Mouse (Mus musculus) heart, embryonic 10.5 days (tissue): ENCODE results near the gene Csf2rb2. TPM values are rescaled to one million over a fixed set of nuclear protein-coding genes. Genes with fewer than 3 reads are reported as not detected.
"Not testable (repeated sequence)": the region's sequence is repeated elsewhere in the genome, so short reads cannot be mapped to it uniquely, and the experiment has no call there.

ENCODE experiments used
- DNase-seq: peaks from one replicate; pipeline ENCODE4 v3.0.0-alpha.2; 2017; ENCODE audit warnings: low spot score
- H3K27ac ChIP-seq: fragments of 300-500 bp; sonication (generic); 2 replicates; pipeline ENCODE4 v1.5.1; 2016; ENCODE audit warnings: mild to moderate bottlenecking
- H3K27me3 ChIP-seq: fragments of 300-500 bp; sonication (generic); 2 replicates; pipeline ENCODE4 v1.6.1; 2016; ENCODE audit warnings: mild to moderate bottlenecking; ENCODE audit not compliant: poor library complexity, insufficient read depth, severe bottlenecking
- H3K36me3 ChIP-seq: fragments of 300-500 bp; sonication (generic); 2 replicates; pipeline ENCODE4 v1.6.1; 2016; ENCODE audit warnings: mild to moderate bottlenecking, moderate library complexity
- H3K4me1 ChIP-seq: fragments of 300-500 bp; sonication (generic); 2 replicates; pipeline ENCODE4 v1.6.1; 2016; ENCODE audit warnings: mild to moderate bottlenecking
- H3K4me3 ChIP-seq: fragments of 300-500 bp; sonication (generic); 2 replicates; pipeline ENCODE4 v1.5.1; 2016; ENCODE audit warnings: mild to moderate bottlenecking, moderate library complexity
- H3K9me3 ChIP-seq: fragments of 300-500 bp; sonication (generic); 2 replicates; pipeline ENCODE4 v1.6.1; 2016; ENCODE audit warnings: mild to moderate bottlenecking, moderate library complexity
- WGBS: fragments of 180-500 bp; shearing (Covaris S2); methylation state at CpG from one replicate; pipeline ENCODE4 v1.1.7; 2016; 5-methylcytosine and 5-hydroxymethylcytosine counted together
- polyA plus RNA-seq: library from polyadenylated mRNA; unstranded; fragments of >200 nt; fragmentation: Nextera tagmentation; extraction: Ambion mirVana; gene quantifications from 2 replicates; pipeline ENCODE4 v1.2.1, GENCODE M21; 2016

The Csf2rb2 gene
- polyA plus RNA-seq, 1 experiment from 2014 or later: 1.5 TPM

DNA sequence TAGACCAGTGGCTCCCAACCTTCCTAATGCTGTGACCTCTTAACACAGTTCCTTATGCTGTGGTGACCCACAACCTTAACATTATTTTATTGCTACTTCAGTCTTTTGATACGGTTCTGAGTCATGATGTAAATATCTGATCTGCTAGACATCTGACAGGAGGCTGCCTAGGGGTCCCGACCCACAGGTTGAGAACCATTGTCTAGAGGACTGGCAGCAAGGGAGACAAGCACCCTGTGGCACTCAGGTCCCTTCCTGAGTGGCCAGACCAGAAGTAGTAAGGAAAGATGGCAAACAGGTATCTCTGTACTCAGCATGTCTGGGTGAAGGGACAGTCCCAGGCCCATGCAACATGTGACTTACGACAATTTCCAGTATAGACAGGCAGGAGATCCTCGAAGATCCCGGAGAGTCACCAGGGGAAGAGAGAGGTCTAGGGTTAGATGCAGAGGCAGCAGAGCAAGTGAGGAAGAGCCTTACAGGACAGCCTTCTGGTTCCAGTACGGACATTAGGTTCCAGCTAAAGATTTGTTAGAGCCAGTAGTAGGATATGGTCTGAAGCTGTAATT lies 1.8 kb downstream of the Csf2rb2 start:
- no peak overlapping the region for H3K27ac ChIP-seq
- no peak for DNase-seq
- no peaks in the 10 kb centered on the region for H3K27me3 ChIP-seq
- H3K36me3 ChIP-seq: no peaks in the 10 kb centered on the region
- WGBS: 83% methylated on average over 6 of the region's 6 CpGs
- no peaks in the 10 kb centered on the region for H3K9me3 ChIP-seq
- no peaks in the 10 kb centered on the region for H3K4me1 ChIP-seq
- no peak overlapping the region for H3K4me3 ChIP-seq

DNA sequence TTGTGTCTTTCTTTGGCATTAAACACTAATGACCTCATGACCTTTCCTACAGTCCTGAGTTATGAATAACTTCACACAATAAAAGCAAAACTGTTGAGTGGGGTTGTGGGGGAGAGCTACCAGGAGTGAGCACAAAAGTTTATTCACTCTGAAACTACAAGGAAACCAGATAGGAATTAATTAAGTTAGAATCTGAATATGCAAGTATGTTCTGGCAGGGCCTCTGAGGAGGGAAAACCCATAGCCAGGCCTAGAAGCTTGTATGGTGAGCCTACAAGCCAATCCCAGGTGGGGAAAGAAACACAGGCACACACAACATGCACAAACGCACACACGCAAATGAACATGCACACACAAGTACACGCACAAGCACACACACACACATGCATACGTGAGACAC lies 2.8 kb downstream of the Csf2rb2 start:
- H3K27ac ChIP-seq: no peak overlapping the region
- no peak for DNase-seq
- H3K4me3 ChIP-seq: no peak overlapping the region
- H3K27me3 ChIP-seq: no peaks in the 10 kb centered on the region
- H3K4me1 ChIP-seq: no peaks in the 10 kb centered on the region
- WGBS: 96% methylated on average over 4 of the region's 4 CpGs
- no peaks in the 10 kb centered on the region for H3K36me3 ChIP-seq
- no peaks in the 10 kb centered on the region for H3K9me3 ChIP-seq

DNA sequence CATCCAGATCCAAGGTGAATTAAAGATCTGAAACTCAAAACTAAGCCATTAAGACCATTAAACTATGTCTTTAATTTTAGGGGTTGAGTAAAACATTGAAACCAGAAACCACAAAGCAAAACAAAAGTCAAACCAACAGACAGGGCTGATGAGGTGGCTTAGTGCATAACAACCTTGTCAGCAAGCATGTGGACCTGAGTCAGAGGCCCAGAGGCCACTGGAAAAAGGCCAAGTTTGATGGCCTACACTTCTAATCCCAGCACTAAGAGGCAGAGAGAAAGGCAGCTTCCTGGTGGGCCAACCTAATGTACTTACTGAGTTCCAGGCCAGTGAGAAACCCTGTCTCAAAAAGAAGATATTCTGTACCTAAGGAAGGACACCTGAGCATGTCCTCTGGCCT lies 4.7 kb downstream of the Csf2rb2 start:
- Histone ChIP-seq H3K4me1 (no peaks in the 10 kb centered on the region), H3K27me3 (no peaks in the 10 kb centered on the region), H3K36me3 (no peaks in the 10 kb centered on the region), H3K9me3 (no peaks in the 10 kb centered on the region), H3K27ac (no peak overlapping the region), H3K4me3 (no peak overlapping the region)
- no peak for DNase-seq

DNA sequence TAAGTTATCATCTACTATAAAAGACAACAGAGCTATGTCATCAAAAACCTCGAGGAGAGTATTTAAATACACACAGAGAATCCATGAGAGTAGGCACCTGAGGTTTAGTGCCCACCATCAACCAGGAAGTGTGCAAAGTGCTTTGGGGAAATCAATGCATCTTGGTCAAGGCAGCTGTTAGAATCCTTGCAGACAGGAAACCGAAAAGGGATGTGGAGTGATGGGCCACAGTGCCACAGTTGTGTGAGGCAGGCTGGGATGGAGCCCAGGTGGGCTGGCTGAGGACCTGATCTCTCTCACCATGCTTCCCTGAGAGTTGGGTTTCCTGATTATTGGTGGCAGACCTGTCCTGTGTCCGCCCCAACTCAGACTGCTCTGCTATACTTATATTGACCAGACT lies 5.9 kb downstream of the Csf2rb2 start:
- DNase-seq: no peak
- H3K27ac ChIP-seq: no peak overlapping the region
- no peaks in the 10 kb centered on the region for H3K27me3 ChIP-seq
- H3K36me3 ChIP-seq: no peaks in the 10 kb centered on the region
- H3K4me3 ChIP-seq: no peak overlapping the region
- H3K4me1 ChIP-seq: 0 out of 2 replicates have a peak, but pooled peaks cover 3% of the 10 kb centered on the region
- 80% methylated on average over 3 of the region's 3 CpGs for WGBS
- H3K9me3 ChIP-seq: no peaks in the 10 kb centered on the region

DNA sequence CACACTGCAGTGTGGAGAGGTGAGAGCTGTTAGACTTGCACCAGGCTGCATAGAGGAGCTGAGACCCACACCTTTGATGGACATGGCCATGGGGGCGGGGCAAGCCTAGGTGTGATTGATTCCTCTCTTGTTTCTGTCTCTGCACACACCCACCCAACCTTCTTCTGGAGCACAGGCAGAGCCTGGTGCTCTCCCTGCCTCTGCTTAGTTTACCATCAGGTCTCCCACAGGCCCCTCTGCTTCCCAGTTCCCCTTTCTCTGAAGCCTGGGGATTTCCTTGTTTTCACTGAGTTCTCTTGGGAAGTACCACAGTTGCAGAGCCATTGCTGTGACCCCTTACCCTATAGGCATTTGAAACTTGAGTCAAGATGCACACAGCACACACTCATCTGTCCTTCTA lies 7.0 kb downstream of the Csf2rb2 start:
- no peaks in the 10 kb centered on the region for H3K36me3 ChIP-seq
- H3K9me3 ChIP-seq: no peaks in the 10 kb centered on the region
- H3K4me1 ChIP-seq: peaks cover 9% of the 10 kb centered on the region; the same call in 1 of the 2 replicates
- no peak for DNase-seq
- H3K27me3 ChIP-seq: no peaks in the 10 kb centered on the region
- no peak overlapping the region for H3K4me3 ChIP-seq
- no peak overlapping the region for H3K27ac ChIP-seq
- 63% methylated on average over 1 of the region's 1 CpGs for WGBS

DNA sequence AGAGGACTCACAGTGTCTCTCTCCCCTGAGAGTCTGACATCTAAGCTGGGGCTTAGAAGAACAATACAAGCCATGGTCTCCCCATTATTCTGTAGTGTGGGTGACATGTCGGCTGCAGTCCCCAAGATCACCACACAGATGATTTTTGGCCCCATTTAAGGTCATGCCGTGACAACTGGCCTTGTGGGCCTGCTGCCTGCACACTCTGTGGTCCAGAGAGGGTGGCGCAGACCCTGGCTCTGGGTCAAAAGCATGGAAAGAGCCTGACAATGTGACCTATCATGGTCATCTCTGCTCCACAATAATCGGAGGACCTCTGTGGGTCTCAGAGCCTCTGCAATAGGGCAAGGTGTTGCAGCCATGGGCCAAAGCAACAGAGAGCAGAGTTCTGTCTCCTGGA lies 11.8 kb downstream of the Csf2rb2 start:
- no peak for DNase-seq
- Histone ChIP-seq H3K27me3 (0 out of 2 replicates have a peak, but pooled peaks cover 4% of the 10 kb centered on the region), H3K9me3 (no peaks in the 10 kb centered on the region), H3K27ac (no peak overlapping the region), H3K4me1 (peaks cover 19% of the 10 kb centered on the region), H3K4me3 (no peak overlapping the region), H3K36me3 (no peaks in the 10 kb centered on the region)
- 81% methylated on average over 4 of the region's 4 CpGs for WGBS

DNA sequence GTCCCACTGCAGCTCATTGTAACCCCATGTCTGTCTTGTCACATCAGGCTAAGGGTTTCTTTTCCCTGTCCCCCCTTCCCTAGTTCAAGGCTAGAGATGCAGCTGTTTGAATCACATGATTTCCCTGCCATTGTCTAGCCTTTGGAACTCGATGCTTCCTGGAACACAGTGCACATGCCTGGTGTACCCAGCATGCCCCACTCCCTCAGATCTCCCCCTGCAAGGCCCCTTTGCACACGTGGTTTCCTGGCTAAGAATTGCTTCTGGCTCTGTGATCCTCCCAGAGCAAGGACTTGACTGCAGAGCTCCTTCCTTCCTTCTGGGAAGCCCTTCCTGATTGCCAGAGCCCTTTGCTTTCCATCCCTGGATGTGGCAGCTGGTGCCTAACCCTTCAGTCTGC lies 12.3 kb downstream of the Csf2rb2 start:
- peak overlapping the region; percentile 39; the same call in 1 of the 2 replicates for H3K27ac ChIP-seq
- WGBS: 24% methylated on average over 2 of the region's 2 CpGs
- H3K4me1 ChIP-seq: peaks cover 24% of the 10 kb centered on the region
- not testable (repeated sequence) for H3K27me3 ChIP-seq, H3K9me3 ChIP-seq, H3K36me3 ChIP-seq, DNase-seq, H3K4me3 ChIP-seq

DNA sequence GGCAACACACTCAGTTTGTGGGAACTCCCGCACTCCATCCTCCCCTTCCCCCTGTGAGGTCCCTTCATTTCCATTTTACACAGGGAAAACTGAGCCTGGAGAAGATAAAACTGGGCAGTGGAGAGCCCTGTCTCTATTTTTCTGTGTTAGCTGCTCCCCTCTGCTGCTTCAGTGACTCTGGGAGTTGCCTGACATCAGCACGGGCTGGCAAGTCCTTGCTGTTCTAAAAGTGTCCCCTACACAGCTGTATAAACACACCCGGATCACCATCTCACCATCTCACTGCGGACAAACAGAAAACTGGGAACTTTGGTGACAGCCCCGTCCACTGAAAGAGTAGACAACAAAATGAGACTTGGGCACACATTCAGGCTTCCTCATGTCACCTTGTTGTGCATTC lies 15.7 kb downstream of the Csf2rb2 start:
- peaks cover 26% of the 10 kb centered on the region for H3K4me1 ChIP-seq
- H3K36me3 ChIP-seq, DNase-seq, H3K27ac ChIP-seq, H3K9me3 ChIP-seq, H3K27me3 ChIP-seq, H3K4me3 ChIP-seq: not testable (repeated sequence)
- 54% methylated on average over 5 of the region's 5 CpGs for WGBS

DNA sequence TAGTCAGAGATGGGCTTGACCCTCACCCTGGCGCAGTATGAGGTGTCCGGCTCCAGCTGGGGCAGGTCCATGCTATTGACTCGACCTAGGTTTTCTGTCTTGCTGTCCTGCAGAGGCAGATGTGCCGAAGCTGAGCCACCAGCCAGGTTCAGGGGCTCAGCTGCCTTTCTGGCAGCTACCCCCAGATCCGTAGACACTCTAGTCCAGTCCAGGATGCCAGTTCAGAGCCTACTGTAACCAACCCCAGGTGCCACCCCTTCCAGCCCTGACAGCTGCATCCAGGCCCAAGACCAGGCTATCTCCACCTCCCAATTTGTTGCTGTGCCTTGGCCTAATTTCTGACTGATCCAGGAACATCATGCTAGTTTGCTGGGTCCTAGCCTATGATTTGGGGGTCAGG lies 17.6 kb downstream of the Csf2rb2 start:
- no peak for DNase-seq
- WGBS: 90% methylated on average over 5 of the region's 5 CpGs

DNA sequence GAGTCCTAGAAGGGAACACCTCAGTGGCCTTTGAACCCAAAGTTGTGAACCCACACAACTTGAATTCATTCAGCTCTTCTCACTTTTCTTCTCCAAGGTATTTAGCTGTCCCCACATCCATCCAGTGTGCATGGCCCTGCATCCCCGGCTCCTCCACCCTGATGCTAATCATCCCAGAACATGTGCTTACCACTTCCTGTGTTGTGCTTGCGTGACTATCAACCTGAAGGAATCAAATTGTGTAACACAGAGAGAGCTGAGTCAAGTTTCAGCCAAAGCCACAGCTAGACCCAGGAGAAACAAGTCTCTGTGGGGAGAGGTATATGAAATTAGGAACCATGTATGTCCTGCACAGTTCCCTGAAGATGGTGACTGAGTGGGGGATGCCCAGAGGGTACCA lies 27.2 kb downstream of the Csf2rb2 start:
- no peaks in the 10 kb centered on the region for H3K36me3 ChIP-seq
- no peaks in the 10 kb centered on the region for H3K27me3 ChIP-seq
- H3K4me1 ChIP-seq: no peaks in the 10 kb centered on the region
- no peaks in the 10 kb centered on the region for H3K9me3 ChIP-seq
- no peak for DNase-seq
- no peak overlapping the region for H3K27ac ChIP-seq
- no peak overlapping the region for H3K4me3 ChIP-seq
- WGBS: 66% methylated on average over 2 of the region's 2 CpGs

More for the DNA sequence above, 17.6 kb downstream of the Csf2rb2 start:
- Histone ChIP-seq H3K27ac (no peak overlapping the region), H3K4me1 (peaks cover 13% of the 10 kb centered on the region), H3K27me3 (0 out of 2 replicates have a peak, but pooled peaks cover 4% of the 10 kb centered on the region), H3K9me3 (no peaks in the 10 kb centered on the region), H3K36me3 (no peaks in the 10 kb centered on the region), H3K4me3 (no peak overlapping the region)

DNA sequence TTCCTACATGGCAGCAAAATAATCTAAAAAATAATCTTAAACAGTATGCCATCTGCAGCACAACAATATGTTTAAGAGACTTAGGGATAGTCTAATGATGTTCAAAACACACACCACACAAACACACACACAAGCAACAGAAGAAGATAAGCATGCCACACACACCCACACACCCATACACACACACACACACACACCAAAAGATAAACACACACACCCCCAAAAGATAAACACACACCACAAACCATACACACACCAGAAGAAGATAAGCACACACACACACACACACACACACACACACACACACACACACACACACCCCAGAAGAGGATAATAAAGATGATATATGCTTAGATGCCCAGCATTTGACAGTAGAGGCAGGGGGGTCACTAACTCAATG lies 34.3 kb downstream of the Csf2rb2 start:
- Histone ChIP-seq H3K9me3 (no peaks in the 10 kb centered on the region), H3K36me3 (no peaks in the 10 kb centered on the region), H3K27me3 (no peaks in the 10 kb centered on the region), H3K4me1 (0 out of 2 replicates have a peak, but pooled peaks cover 13% of the 10 kb centered on the region), H3K4me3 (no peak overlapping the region), H3K27ac (no peak overlapping the region)
- DNase-seq: no peak

DNA sequence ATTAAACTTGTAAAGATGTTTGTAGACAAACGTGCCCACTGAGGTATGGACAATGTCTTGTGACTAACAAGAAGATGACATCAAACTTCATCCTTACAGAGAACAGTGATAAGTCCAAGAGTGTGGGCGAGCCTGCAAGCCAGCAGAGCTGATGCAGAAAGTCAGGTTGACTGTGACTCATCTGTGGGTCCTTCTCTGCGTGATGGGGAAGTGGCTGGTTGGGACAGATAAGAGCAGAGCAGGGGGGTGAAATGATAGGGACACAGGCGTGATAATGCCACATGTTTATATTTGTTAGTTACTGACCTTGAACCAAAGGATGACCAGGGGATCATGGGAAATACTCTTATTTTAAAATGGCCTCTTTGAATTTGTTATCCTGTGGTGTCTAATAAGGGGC lies 37.7 kb downstream of the Csf2rb2 start:
- 0 out of 2 replicates have a peak, but pooled peaks cover 13% of the 10 kb centered on the region for H3K4me1 ChIP-seq
- H3K4me3 ChIP-seq: no peak overlapping the region
- H3K9me3 ChIP-seq: no peaks in the 10 kb centered on the region
- DNase-seq: peak; percentile 92
- 24% methylated on average over 4 of the region's 4 CpGs for WGBS
- no peaks in the 10 kb centered on the region for H3K27me3 ChIP-seq
- H3K27ac ChIP-seq: peak overlapping the region; percentile 64; the same call in 1 of the 2 replicates
- no peaks in the 10 kb centered on the region for H3K36me3 ChIP-seq

DNA sequence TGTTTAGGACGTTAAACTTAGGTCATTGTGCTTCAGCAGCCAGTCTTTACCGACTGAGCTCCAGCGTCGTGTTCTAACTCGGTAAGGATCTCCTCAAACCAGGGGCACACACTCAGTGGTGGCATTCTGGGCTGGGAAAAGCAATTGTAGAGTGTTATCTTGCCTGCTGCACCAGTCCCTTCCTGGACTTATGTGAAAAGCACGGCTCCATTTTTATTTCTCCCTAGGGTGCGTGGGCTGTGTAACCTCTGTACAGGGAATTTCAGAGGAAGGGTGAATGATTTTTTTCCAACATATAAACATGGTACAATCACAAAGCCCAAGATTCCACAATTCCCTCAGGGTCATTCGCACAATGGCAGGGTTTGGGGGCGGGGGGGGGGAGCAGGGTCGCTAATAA lies 38.1 kb downstream of the Csf2rb2 start:
- H3K4me3 ChIP-seq: no peak overlapping the region
- WGBS: 65% methylated on average over 10 of the region's 10 CpGs
- H3K4me1 ChIP-seq: 0 out of 2 replicates have a peak, but pooled peaks cover 13% of the 10 kb centered on the region
- H3K27me3 ChIP-seq: no peaks in the 10 kb centered on the region
- H3K27ac ChIP-seq: peak overlapping the region; percentile 37
- no peak for DNase-seq
- H3K9me3 ChIP-seq: no peaks in the 10 kb centered on the region
- no peaks in the 10 kb centered on the region for H3K36me3 ChIP-seq

DNA sequence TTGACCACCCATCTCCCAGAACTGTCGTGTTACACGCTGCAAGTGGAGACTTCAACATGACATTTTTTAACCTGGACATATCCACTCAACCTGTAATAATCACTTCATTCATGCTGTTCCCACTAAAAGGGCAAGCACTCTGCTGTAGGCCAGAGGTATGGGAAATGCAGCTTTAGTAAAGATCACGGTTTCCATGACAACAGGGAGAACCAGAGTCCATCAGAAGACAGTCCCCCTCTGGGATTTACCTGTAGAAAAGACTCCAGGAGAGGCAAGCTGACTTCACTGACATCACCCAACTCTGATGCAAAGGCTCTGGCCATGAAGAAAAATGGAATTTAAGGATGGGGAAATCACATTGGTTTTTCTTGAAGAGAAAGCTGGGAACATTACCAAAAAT lies 42.2 kb downstream of the Csf2rb2 start:
- Histone ChIP-seq H3K27me3 (no peaks in the 10 kb centered on the region), H3K27ac (0 out of 2 replicates have a peak overlapping the region, but pooled peaks have one; percentile 36), H3K4me3 (no peak overlapping the region), H3K4me1 (peaks cover 15% of the 10 kb centered on the region; the same call in 1 of the 2 replicates), H3K36me3 (no peaks in the 10 kb centered on the region), H3K9me3 (no peaks in the 10 kb centered on the region)
- no peak for DNase-seq
- 79% methylated on average over 3 of the region's 3 CpGs for WGBS
